Mouse (Mus musculus): ENCODE data around the gene Nfil3. TPM values are rescaled to one million over a fixed set of nuclear protein-coding genes. Genes with fewer than 3 reads are reported as not detected.

The Nfil3 gene
- polyA plus RNA-seq, 1 experiment, result 39.9 TPM

DNA sequence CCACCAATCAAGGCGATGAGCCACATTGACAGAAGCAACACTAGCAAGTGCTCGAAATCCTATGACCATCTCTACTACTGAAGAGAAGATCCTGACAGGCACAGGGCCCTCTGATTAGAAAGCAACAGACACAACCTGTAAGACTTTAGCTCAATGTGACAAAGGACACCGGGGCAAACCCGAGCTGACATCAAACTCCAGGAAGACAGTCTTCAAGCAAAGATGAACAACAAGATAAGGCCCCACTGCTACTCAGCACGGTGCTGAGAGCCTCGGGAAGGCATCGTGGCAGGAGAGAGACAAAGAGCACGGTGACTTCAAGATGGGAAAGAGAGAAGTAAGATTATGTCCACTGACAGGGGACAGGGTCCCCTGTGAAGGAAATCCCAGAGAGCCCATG lies 58.9 kb downstream of the Nfil3 start:
- TF ChIP-seq POLR2A (IDR thresholded peaks at IDR 0.05; ENCODE audit: low read depth, low read length), result no peak
- no peak for TF ChIP-seq CTCF (IDR thresholded peaks at IDR 0.05; ENCODE audit: borderline replicate concordance, insufficient read depth, low read length)
- Histone ChIP-seq H3K4me1 (ENCODE audit: control insufficient read depth, insufficient read depth, low read length) (no peaks in the 10 kb centered on the region), H3K27ac (ENCODE audit: insufficient read depth, low read length) (no peak overlapping the region), H3K4me3 (ENCODE audit: insufficient read depth, low read length) (no peak overlapping the region)

DNA sequence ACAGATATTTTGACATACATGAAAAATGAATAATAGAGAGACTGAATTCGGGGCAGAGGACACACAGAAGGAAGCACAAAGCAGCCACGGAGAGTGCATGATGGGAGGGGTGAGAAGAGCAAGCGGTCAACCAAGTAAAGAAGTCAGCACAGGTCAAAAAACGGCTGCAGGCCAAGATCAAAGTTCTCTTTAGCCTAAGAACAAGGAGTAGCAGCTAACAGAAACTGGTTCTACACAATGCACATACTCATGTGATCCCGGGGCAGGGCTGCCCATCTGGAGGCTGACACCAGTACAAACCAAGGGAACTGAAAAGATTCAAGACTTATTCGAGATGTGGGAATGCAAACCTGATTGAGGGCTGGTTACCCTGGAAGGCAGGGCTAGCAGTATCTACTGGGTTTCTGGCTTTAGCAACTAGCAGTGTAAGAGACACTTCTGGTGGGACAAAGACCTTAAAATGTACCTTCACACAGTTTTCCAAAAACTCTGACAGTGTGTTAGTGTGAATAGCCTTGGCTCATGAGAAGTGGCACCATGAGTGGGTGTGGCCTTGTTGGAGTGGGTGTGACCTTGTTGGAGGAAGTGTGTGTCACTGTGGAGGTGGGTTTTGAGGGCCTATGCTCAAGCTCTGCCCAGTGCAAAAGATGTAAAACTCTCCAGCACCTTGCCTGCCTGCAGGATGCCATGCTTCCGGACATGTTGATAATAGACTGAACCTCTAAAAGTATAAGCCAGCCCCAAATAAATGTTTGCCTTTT lies 59.6 kb downstream of the Nfil3 start:
- Histone ChIP-seq H3K4me1 (ENCODE audit: control insufficient read depth, insufficient read depth, low read length) (no peaks in the 10 kb centered on the region), H3K27ac (ENCODE audit: insufficient read depth, low read length) (no peak overlapping the region), H3K4me3 (ENCODE audit: insufficient read depth, low read length) (no peak overlapping the region)
- TF ChIP-seq POLR2A (IDR thresholded peaks at IDR 0.05; ENCODE audit: low read depth, low read length), result no peak
- TF ChIP-seq CTCF (IDR thresholded peaks at IDR 0.05; ENCODE audit: borderline replicate concordance, insufficient read depth, low read length), result no peak

DNA sequence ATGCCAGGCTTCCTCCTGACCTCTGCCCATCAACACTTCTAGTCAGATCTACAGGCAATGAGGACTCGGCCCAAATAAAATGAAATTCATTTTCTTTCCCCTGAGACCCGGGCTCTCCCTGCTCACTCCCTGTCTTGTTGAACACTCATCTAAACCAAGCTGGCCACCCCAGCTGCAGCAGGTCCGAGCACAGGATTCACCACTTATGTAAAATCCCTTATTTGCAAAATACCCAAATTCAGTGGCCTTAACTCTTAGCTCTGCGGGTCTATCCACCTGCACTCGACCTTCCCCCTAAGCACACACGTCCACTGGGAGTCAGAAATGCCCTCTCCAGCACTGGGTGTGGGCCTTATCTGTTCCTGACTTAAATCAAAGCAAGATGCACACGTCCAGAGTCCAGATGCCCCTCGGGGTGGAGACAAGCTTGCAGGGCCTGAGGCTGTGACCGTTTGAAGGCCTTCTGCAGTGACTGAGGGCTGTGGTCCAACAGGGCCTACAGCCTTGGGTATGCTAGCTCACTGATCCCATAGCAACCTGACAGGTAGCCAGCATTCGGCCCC lies 61.0 kb downstream of the Nfil3 start:
- Histone ChIP-seq H3K27ac (ENCODE audit: insufficient read depth, low read length) (no peak overlapping the region), H3K4me3 (ENCODE audit: insufficient read depth, low read length) (no peak overlapping the region), H3K4me1 (ENCODE audit: control insufficient read depth, insufficient read depth, low read length) (0 out of 2 replicates have a peak, but pooled peaks cover under 1% of the 10 kb centered on the region)
- no peak for TF ChIP-seq POLR2A (IDR thresholded peaks at IDR 0.05; ENCODE audit: low read depth, low read length)
- no peak for TF ChIP-seq CTCF (IDR thresholded peaks at IDR 0.05; ENCODE audit: borderline replicate concordance, insufficient read depth, low read length)

DNA sequence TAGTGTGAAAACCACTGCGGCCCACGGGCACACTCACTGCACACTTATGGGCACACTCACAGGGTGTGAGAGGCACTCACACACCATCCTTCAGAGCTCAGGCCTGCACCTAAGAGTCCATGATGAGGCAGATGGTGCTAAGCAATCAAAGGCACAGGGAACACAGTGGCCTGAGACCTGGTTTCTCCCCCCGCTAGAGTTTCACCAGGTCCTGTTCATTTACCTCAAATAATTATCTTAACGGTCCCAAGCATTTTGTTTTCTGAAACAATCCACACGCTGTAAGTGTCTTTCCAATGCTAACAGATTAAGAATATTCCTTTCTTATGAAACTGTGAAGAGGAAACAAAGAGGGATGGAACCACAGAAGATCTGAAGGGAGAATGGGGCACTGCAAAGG lies 62.5 kb downstream of the Nfil3 start:
- H3K4me1 ChIP-seq (ENCODE audit: control insufficient read depth, insufficient read depth, low read length), result peaks cover 4% of the 10 kb centered on the region; the same call in 1 of the 2 replicates
- no peak overlapping the region for H3K27ac ChIP-seq (ENCODE audit: insufficient read depth, low read length)
- no peak overlapping the region for H3K4me3 ChIP-seq (ENCODE audit: insufficient read depth, low read length)
- TF ChIP-seq POLR2A (IDR thresholded peaks at IDR 0.05; ENCODE audit: low read depth, low read length), result no peak
- TF ChIP-seq CTCF (IDR thresholded peaks at IDR 0.05; ENCODE audit: borderline replicate concordance, insufficient read depth, low read length), result no peak

Other genes with a start within 250 kb of the Nfil3 start
- 26.8 and 29.9 TPM in 2 replicates for gene Auh, start 51.4 kb downstream of the Nfil3 start, polyA plus RNA-seq (2011; ENCODE audit: insufficient read length, low read depth, missing spikeins)